Mouse (Mus musculus) heart, adult 2 months (tissue): ENCODE data around the gene Tmppe. TPM values are rescaled to one million over a fixed set of nuclear protein-coding genes. Genes with fewer than 3 reads are reported as not detected.
A peak's percentile ranks its signal among the peaks of the same experiment; 100 is the strongest.

Experiments
- DNase-seq, 2 experiments: peaks; one replicate each; pipeline ENCODE4 v3.0.0; 2021
- H3K27ac ChIP-seq: fragments of 200-600 bp; 2 replicates; pipeline ENCODE4 v1.8.1; 2022
- H3K27me3 ChIP-seq: fragments of 200-500 bp; 2 replicates; pipeline ENCODE4 v1.6.1; 2012; ENCODE audit warnings: mild to moderate bottlenecking, low read length, inconsistent platforms, mixed read lengths; ENCODE audit not compliant: control insufficient read depth, insufficient read depth
- H3K36me3 ChIP-seq: fragments of 200-500 bp; 2 replicates; pipeline ENCODE4 v1.6.1; 2012; ENCODE audit warnings: low read length, inconsistent platforms; ENCODE audit not compliant: control insufficient read depth, insufficient read depth
- H3K4me1 ChIP-seq: fragments of 200-500 bp; 2 replicates; pipeline ENCODE4 v1.6.1; 2011; ENCODE audit warnings: low read length; ENCODE audit not compliant: control insufficient read depth, insufficient read depth
- H3K4me3 ChIP-seq: fragments of 200-600 bp; 2 replicates; pipeline ENCODE4 v1.8.1; 2022
- H3K79me2 ChIP-seq: fragments of 200-500 bp; replicated peaks from 2 replicates; pipeline ENCODE4 v1.6.1; 2012; ENCODE audit warnings: mild to moderate bottlenecking, inconsistent platforms, low read length, moderate library complexity, mixed read lengths; ENCODE audit not compliant: control insufficient read depth, insufficient read depth
- H3K9ac ChIP-seq: fragments of 200-500 bp; 2 replicates; pipeline ENCODE4 v1.6.1; 2012; ENCODE audit warnings: low read depth, mild to moderate bottlenecking, control low read depth, inconsistent platforms, low read length, mixed read lengths
- CTCF ChIP-seq: fragments of 200-600 bp; IDR thresholded peaks from 2 replicates; pipeline ENCODE4 v1.8.1; 2022; ENCODE audit warnings: antibody characterized with exemption, mild to moderate bottlenecking, moderate library complexity
- EP300 ChIP-seq: fragments of 200-500 bp; IDR thresholded peaks from 2 replicates; pipeline ENCODE4 v1.6.1; 2011; ENCODE audit warnings: low read depth, low read length, control low read depth; ENCODE audit not compliant: insufficient read depth
- POLR2A ChIP-seq: fragments of 200-500 bp; IDR thresholded peaks from 2 replicates; pipeline ENCODE4 v1.6.1; 2011; ENCODE audit warnings: mild to moderate bottlenecking, low read depth, low read length, control low read depth; ENCODE audit not compliant: insufficient read depth
- WGBS: fragments of 180-500 bp; shearing (Covaris S2); methylation state at CpG from one replicate; pipeline ENCODE4 v1.1.7; 2018; 5-methylcytosine and 5-hydroxymethylcytosine counted together
- intact Hi-C: fragments of 180-260 bp; cut with DNase I; formaldehyde crosslinking; loops from one replicate; pipeline ENCODE4 v1.15.1; 2025
- polyA plus RNA-seq: library from polyadenylated mRNA; depleted of rRNA; stranded (reverse); fragments of >200 nt; gene quantifications from 2 replicates; pipeline ENCODE4 v1.2.3, GENCODE M21; 2012
- total RNA-seq, 2 experiments: library from RNA; stranded (reverse); gene quantifications; 2 replicates each; pipeline ENCODE4 v1.2.3; 2021

The Tmppe gene
- total and polyA plus RNA-seq, 3 experiments = 2.7 to 3.9 (median 3.7) TPM

DNA sequence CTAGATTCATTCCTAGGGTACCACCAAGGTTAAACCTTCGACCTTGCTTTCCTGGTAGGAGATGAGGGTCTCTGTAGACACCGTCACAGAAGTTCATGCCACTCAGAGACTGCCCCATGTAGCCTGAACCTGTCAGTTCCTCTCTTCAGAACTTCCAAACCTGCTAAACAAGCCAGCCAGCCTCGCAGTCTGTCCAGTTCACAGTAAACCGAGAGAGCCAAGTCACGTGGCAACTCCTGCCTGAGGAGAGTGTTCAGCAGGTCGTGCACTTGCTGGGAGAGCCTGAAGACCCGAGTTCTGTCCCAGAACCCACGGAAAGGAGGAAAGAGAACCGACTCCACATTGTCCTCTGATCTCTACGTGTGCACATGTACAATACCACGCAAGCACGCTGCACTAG lies 13.0 kb downstream of the Tmppe start:
- no peak for TF ChIP-seq POLR2A
- TF ChIP-seq EP300 = no peak
- no peak for TF ChIP-seq CTCF
- Histone ChIP-seq H3K4me1 (no peaks in the 10 kb centered on the region), H3K27ac (no peak overlapping the region), H3K4me3 (no peak overlapping the region), H3K27me3 (no peaks in the 10 kb centered on the region), H3K36me3 (no peaks in the 10 kb centered on the region), H3K9ac (no peak overlapping the region), H3K79me2 (no peaks in the 10 kb centered on the region)
- no peak for DNase-seq
- WGBS = 85% methylated on average over 12 of the region's 12 CpGs
- intact Hi-C loops = loop anchor here (10.0 kb wide), 1 partner anchor 171 kb away; no protein-coding TSS in a partner anchor

DNA sequence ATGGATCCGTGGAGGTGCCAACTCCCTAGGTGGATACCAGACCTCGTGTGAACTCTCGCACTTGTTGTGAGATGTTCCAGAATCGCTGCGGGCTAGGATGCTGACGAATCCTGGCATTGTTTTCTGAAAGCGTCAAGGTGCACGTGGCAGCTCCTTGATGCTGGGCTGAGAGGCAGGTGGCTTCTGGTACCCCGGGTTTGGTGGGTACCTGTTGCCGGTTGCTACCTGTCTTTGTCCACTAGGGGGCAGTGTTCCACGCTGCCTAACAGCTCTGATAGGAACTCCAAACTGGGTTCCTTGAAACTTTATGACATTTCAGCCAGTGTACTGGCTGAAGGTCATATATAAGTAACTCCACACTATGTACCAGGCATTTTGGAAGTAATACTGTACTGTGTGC lies 14.8 kb downstream of the Tmppe start:
- no peaks in the 10 kb centered on the region for H3K27me3 ChIP-seq
- H3K4me1 ChIP-seq = no peaks in the 10 kb centered on the region
- no peak overlapping the region for H3K9ac ChIP-seq
- DNase-seq = peak; percentile 18 to 40
- no peaks in the 10 kb centered on the region for H3K36me3 ChIP-seq
- WGBS = 28% methylated on average over 11 of the region's 11 CpGs
- no peak overlapping the region for H3K4me3 ChIP-seq
- no peak overlapping the region for H3K27ac ChIP-seq
- TF ChIP-seq POLR2A = no peak
- no peak for TF ChIP-seq EP300
- TF ChIP-seq CTCF = peak; percentile 98
- intact Hi-C loops = loop anchor here (2.0 to 10.0 kb wide), 2 partner anchors 83 to 169 kb away; no protein-coding TSS in a partner anchor
- no peaks in the 10 kb centered on the region for H3K79me2 ChIP-seq

DNA sequence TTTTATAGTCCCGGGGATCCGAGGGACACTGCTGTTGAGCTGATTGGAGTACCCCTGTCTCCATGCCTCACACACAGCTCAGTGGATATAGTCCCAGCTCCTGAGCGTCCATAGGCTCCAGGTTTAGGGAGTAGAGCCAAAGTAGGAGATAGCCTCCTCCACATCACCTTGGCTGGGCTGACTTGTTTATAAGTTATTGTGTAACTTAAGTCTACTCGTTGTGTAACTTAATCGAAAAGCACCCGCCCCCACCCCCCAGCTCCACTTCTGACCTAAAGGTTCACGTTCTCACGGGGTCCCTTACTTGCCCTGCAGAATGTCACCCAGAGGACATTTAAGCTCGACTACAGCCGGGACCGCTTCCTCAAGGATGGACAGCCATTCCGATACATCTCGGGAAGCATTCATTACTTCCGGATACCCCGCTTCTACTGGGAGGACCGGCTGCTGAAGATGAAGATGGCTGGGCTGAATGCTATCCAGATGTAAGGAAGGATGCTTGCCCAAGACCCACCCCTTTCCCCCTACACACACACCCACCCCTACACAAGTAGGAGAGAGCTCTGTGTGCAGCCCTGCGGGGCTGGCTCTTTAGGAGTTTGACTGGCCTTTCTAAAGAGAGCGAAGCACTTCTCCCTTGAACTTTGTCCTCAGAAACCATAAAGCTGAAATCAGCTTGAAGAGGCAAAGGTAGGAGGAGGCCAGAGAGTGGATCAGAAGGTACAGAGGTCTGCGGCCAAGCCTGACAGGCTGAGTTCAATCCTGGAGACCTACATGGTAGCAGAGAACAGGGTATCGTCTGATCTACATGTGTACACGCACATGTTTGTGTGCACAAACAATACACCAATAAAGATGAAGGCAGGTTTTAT lies 16.0 kb downstream of the Tmppe start:
- intact Hi-C loops = loop anchor here (2.0 to 10.0 kb wide), 2 partner anchors 82 to 168 kb away; no protein-coding TSS in a partner anchor
- Histone ChIP-seq H3K27ac (no peak overlapping the region), H3K79me2 (no peaks in the 10 kb centered on the region), H3K4me3 (no peak overlapping the region), H3K36me3 (no peaks in the 10 kb centered on the region), H3K4me1 (no peaks in the 10 kb centered on the region), H3K9ac (no peak overlapping the region), H3K27me3 (no peaks in the 10 kb centered on the region)
- no peak for DNase-seq
- TF ChIP-seq POLR2A = no peak
- TF ChIP-seq EP300 = no peak
- TF ChIP-seq CTCF = no peak
- WGBS = 93% methylated on average over 21 of the region's 21 CpGs

GRCm38 (mm10) chr9:114418187-114418586 lies 17.3 kb downstream of the Tmppe start:
- 84% methylated on average over 7 of the region's 7 CpGs for WGBS
- Histone ChIP-seq H3K36me3 (no peaks in the 10 kb centered on the region), H3K4me3 (no peak overlapping the region), H3K79me2 (no peaks in the 10 kb centered on the region), H3K4me1 (no peaks in the 10 kb centered on the region), H3K9ac (no peak overlapping the region), H3K27me3 (no peaks in the 10 kb centered on the region), H3K27ac (no peak overlapping the region)
- TF ChIP-seq CTCF (peak; percentile 68), POLR2A (no peak)
- no peak for DNase-seq
- intact Hi-C loops = loop anchor here (10.0 kb wide), 1 partner anchor 167 kb away; no protein-coding TSS in a partner anchor

DNA sequence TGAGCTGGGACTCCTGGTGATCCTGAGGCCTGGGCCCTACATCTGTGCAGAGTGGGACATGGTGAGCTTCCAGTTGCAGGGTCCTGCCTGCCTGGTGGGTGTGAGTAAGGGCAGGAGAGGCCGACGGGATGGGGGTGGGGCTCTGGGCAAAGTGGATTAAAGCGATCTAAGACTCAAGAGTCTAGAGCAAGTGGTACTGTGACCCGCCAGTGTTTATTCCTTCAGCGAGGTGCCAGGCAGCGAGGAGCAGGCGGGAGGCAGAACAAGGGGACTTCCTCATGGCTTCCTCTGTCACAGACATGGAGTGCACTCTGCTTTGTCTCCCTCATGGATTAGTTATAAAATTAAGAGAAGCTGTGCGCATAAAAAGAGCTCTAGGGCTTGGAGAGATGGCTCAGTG lies 19.5 kb downstream of the Tmppe start:
- 84% methylated on average over 8 of the region's 8 CpGs for WGBS
- no peak for DNase-seq
- no peaks in the 10 kb centered on the region for H3K27me3 ChIP-seq
- H3K27ac ChIP-seq = no peak overlapping the region
- no peak overlapping the region for H3K4me3 ChIP-seq
- H3K4me1 ChIP-seq = no peaks in the 10 kb centered on the region
- no peaks in the 10 kb centered on the region for H3K36me3 ChIP-seq
- intact Hi-C loops = no loop called here
- no peak overlapping the region for H3K9ac ChIP-seq
- no peaks in the 10 kb centered on the region for H3K79me2 ChIP-seq
- TF ChIP-seq POLR2A (no peak), CTCF (no peak), EP300 (no peak)

DNA sequence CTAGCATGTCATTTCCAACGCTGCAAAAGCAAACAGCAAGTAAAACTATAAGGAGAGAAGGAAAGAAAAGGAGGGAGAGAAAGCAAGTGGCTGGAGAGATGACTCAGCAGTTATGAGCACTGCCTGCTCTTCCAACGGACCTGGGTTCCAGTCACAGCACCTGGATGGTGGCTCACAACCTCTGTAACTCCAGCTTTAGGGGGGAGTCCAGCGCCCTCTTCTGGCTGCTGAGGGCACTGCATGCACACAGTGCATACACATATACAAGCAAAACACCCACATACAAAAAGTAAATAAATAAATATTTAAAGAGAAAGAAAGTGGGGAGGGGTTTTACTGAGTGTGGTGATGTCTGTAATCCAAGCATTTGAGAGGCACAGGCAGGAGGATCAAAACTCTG lies 20.1 kb downstream of the Tmppe start:
- Histone ChIP-seq H3K4me1 (no peaks in the 10 kb centered on the region), H3K27me3 (no peaks in the 10 kb centered on the region), H3K36me3 (no peaks in the 10 kb centered on the region), H3K79me2 (no peaks in the 10 kb centered on the region), H3K9ac (no peak overlapping the region), H3K27ac (no peak overlapping the region), H3K4me3 (no peak overlapping the region)
- intact Hi-C loops = no loop called here
- DNase-seq = no peak
- no peak for TF ChIP-seq EP300
- no peak for TF ChIP-seq POLR2A
- peak; percentile 36 for TF ChIP-seq CTCF
- 69% methylated on average over 3 of the region's 3 CpGs for WGBS
